Mouse (Mus musculus) hindbrain, embryonic 16.5 days (tissue): Measurements from ENCODE around the gene Perp. TPM values are rescaled to one million over a fixed set of nuclear protein-coding genes. Genes with fewer than 3 reads are reported as not detected.
A peak's percentile ranks its signal among the peaks of the same experiment; 100 is the strongest.

Source experiments
- ATAC-seq: fragments of 200-750 bp; cut with Nextera tagmentation; 2 replicates; pipeline ENCODE4 v1.8.0; 2017; ENCODE audit warnings: moderate TSS enrichment, moderate library complexity
- H3K27ac ChIP-seq: fragments of 300-500 bp; sonication (generic); 2 replicates; pipeline ENCODE4 v1.5.1; 2014; ENCODE audit warnings: low read depth, mild to moderate bottlenecking, control low read depth, low read length, moderate library complexity
- H3K27me3 ChIP-seq: fragments of 300-500 bp; sonication (generic); replicated peaks from 2 replicates; pipeline ENCODE4 v1.6.1; 2014; ENCODE audit warnings: low read length; ENCODE audit not compliant: control insufficient read depth, insufficient read depth
- H3K36me3 ChIP-seq: fragments of 300-500 bp; sonication (generic); 2 replicates; pipeline ENCODE4 v1.6.1; 2014; ENCODE audit warnings: mild to moderate bottlenecking, low read length, moderate library complexity, mixed read lengths; ENCODE audit not compliant: control insufficient read depth, insufficient read depth
- H3K4me1 ChIP-seq: fragments of 300-500 bp; sonication (generic); 2 replicates; pipeline ENCODE4 v1.6.1; 2014; ENCODE audit warnings: low read depth, low read length; ENCODE audit not compliant: control insufficient read depth, insufficient read depth
- H3K4me2 ChIP-seq: fragments of 300-500 bp; sonication (generic); 2 replicates; pipeline ENCODE4 v1.6.1; 2014; ENCODE audit warnings: mild to moderate bottlenecking, low read length, control low read depth, moderate library complexity
- H3K4me3 ChIP-seq: fragments of 300-500 bp; sonication (generic); 2 replicates; pipeline ENCODE4 v1.5.1; 2014; ENCODE audit warnings: mild to moderate bottlenecking, low read length, control low read depth, moderate library complexity
- H3K9ac ChIP-seq: fragments of 300-500 bp; sonication (generic); 2 replicates; pipeline ENCODE4 v1.6.1; 2014; ENCODE audit warnings: low read depth, mild to moderate bottlenecking, control low read depth, low read length, moderate library complexity
- H3K9me3 ChIP-seq: fragments of 300-500 bp; sonication (generic); 2 replicates; pipeline ENCODE4 v1.6.1; 2014; ENCODE audit warnings: mild to moderate bottlenecking, low read length, moderate library complexity; ENCODE audit not compliant: control insufficient read depth
- WGBS: fragments of 180-500 bp; shearing (Covaris S2); extraction: QIAGEN DNeasy Blood & Tissue Kit; methylation state at CpG from one replicate; pipeline ENCODE4 v1.1.7; 2014; 5-methylcytosine and 5-hydroxymethylcytosine counted together
- polyA plus RNA-seq: library from polyadenylated mRNA; unstranded; fragments of >200 nt; fragmentation: Nextera tagmentation; extraction: Ambion mirVana; gene quantifications from 2 replicates; pipeline ENCODE4 v1.2.1, GENCODE M21; 2015

Gene Perp
- 15.3 and 16.3 TPM in 2 replicates for polyA plus RNA-seq

- 4% methylated on average over 38 of the region's 54 CpGs for WGBS
- Histone ChIP-seq H3K4me1 (peaks cover 4% of the 10 kb centered on the region; the same call in 1 of the 2 replicates), H3K4me2 (peak within 1 kb of the TSS; percentile 98), H3K27me3 (peaks cover 14% of the 10 kb centered on the region; the same call in 1 of the 2 replicates), H3K9me3 (no peaks in the 10 kb centered on the region), H3K27ac (no peak within 1 kb of the TSS), H3K9ac (peak within 1 kb of the TSS; percentile 74), H3K4me3 (peak within 1 kb of the TSS; percentile 68), H3K36me3 (no peaks in the 10 kb centered on the region)
- ATAC-seq = peak; percentile 92
Observed at GRCm38 (mm10) chr10:18844441-18845286, at the start of gene Perp. Perp (plus strand) TSS chr10:18845020.

DNA sequence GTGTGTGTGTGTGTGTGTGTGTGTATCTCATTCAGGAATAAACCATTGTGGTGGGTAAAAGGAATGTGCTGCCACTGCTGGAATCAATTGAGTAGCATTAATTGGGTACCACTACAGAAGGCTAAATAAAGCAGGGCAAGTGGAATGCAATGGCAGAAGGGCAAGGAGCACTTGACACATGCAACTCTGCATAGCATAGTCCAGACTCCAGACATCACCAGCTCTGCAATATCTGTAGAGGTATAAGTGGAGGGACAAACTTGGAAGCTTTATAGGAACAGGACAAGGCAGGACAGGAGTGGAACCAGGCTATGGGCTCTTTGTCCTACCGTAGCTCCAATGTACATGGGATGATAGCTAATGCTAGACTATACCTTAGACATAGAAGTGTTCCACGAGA lies 33.1 kb upstream of the Perp start:
- H3K27me3 ChIP-seq = no peaks in the 10 kb centered on the region
- H3K4me3 ChIP-seq = no peak overlapping the region
- 85% methylated on average over 2 of the region's 2 CpGs for WGBS
- H3K9ac ChIP-seq = no peak overlapping the region
- no peak for ATAC-seq
- no peaks in the 10 kb centered on the region for H3K4me1 ChIP-seq
- H3K4me2 ChIP-seq = no peak overlapping the region
- H3K36me3 ChIP-seq = no peaks in the 10 kb centered on the region
- H3K9me3 ChIP-seq = no peaks in the 10 kb centered on the region
- no peak overlapping the region for H3K27ac ChIP-seq

DNA sequence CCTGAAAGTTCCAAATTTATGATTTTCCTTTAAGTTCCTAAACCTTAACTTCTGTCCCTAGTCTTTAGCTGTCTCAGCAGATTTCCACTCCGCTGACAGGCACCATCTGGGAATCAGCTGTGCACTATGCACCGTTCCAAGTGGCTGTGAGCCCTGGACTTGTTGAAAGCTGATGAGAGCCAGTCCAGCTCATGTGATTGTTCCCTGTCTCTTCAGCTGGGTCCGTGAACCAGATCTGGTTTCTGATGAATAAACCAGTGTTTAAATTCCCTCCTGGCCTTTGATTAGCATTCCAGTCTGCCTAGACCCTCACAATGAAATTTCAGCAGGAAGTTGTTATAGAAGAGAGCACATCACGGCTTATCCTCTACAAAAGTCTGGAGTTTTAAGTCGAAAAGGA lies 28.3 kb upstream of the Perp start:
- ATAC-seq = peak; percentile 85
- no peak overlapping the region for H3K4me2 ChIP-seq
- no peaks in the 10 kb centered on the region for H3K4me1 ChIP-seq
- no peak overlapping the region for H3K27ac ChIP-seq
- H3K4me3 ChIP-seq = no peak overlapping the region
- H3K27me3 ChIP-seq = no peaks in the 10 kb centered on the region
- no peaks in the 10 kb centered on the region for H3K36me3 ChIP-seq
- no peaks in the 10 kb centered on the region for H3K9me3 ChIP-seq
- WGBS = 43% methylated on average over 5 of the region's 5 CpGs
- H3K9ac ChIP-seq = no peak overlapping the region

DNA sequence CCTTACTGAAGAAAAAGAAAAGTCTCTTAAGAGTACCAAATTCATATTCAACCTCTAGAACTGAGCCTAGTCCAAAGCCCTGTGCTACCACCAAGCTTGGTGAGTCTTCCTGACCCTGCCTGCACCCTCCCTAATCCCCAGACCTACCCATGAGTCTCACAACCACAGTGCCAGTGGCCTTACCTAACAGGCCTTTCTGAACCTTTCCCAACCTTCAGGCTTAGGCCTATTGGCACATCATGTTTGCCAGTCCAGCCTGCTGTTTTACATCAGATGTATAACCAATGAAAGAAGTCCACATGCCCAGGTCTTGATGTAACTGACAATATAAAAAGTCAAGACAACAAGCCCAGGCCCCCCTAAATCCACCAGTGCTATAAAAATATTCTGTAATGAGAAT lies 19.7 kb upstream of the Perp start:
- H3K27ac ChIP-seq = no peak overlapping the region
- H3K4me1 ChIP-seq = no peaks in the 10 kb centered on the region
- no peak overlapping the region for H3K9ac ChIP-seq
- no peak overlapping the region for H3K4me2 ChIP-seq
- no peaks in the 10 kb centered on the region for H3K27me3 ChIP-seq
- no peak overlapping the region for H3K4me3 ChIP-seq
- no peaks in the 10 kb centered on the region for H3K36me3 ChIP-seq
- no peaks in the 10 kb centered on the region for H3K9me3 ChIP-seq
- no peak for ATAC-seq

- 84% methylated on average over 2 of the region's 2 CpGs for WGBS
- Histone ChIP-seq H3K4me2 (no peak overlapping the region), H3K9me3 (no peaks in the 10 kb centered on the region), H3K4me1 (no peaks in the 10 kb centered on the region), H3K27ac (no peak overlapping the region), H3K27me3 (no peaks in the 10 kb centered on the region), H3K4me3 (no peak overlapping the region), H3K36me3 (no peaks in the 10 kb centered on the region), H3K9ac (no peak overlapping the region)
- no peak for ATAC-seq
Observed at GRCm38 (mm10) chr10:18826107-18826506, 18.7 kb upstream of the Perp start.

DNA sequence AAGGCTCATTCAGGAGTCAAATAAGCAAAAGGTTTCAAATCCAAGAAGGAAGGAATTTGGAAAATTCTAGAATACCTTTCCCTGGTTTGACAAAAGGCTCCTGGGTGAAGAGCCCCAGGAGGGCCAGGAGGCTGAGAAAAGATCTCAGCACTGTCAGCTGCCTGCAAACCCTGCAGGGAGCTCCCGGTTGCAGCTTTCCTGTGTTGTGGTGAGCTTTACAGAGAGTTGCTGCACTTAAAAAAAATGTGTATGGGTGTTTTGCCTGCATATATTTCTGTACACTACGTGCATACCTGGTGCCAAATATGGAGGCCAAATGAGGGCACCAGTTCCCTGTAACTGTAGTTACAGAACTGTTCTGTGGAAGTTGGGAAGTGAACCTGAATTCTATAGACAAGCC lies 16.9 kb upstream of the Perp start:
- Histone ChIP-seq H3K4me3 (no peak overlapping the region), H3K9me3 (no peaks in the 10 kb centered on the region), H3K4me1 (no peaks in the 10 kb centered on the region), H3K9ac (no peak overlapping the region), H3K27me3 (no peaks in the 10 kb centered on the region), H3K4me2 (no peak overlapping the region), H3K36me3 (no peaks in the 10 kb centered on the region), H3K27ac (no peak overlapping the region)
- no peak for ATAC-seq
- 41% methylated on average over 2 of the region's 2 CpGs for whole genome bisulfite sequencing

GRCm38 (mm10) chr10:18830359-18830758 lies 14.5 kb upstream of the Perp start:
- 75% methylated on average over 4 of the region's 4 CpGs for WGBS
- Histone ChIP-seq H3K27me3 (no peaks in the 10 kb centered on the region), H3K9me3 (no peaks in the 10 kb centered on the region), H3K9ac (no peak overlapping the region), H3K4me3 (no peak overlapping the region), H3K36me3 (no peaks in the 10 kb centered on the region), H3K4me1 (no peaks in the 10 kb centered on the region), H3K27ac (no peak overlapping the region), H3K4me2 (no peak overlapping the region)
- ATAC-seq = no peak

DNA sequence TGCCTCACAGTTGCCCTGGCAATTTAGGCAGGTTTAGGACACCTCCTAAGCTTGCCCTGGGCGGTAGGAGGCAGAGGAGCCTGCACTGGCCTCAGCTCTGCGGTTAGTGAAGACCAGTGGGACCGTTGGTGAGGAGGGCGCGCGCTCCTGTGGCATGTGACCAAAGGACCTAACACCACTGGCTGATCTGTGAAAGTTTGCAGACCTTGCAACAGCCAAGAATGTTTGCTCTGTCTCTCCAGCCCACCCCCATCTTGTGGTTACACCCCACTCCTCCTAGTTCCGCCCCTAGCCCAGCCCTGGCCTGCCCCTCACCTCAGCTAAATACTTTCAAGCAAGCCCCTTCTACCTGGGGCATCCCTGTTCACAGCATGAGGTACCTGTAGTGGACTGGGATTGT lies 13.0 kb upstream of the Perp start:
- Histone ChIP-seq H3K27me3 (no peaks in the 10 kb centered on the region), H3K4me2 (no peak overlapping the region), H3K27ac (no peak overlapping the region), H3K36me3 (no peaks in the 10 kb centered on the region), H3K9me3 (no peaks in the 10 kb centered on the region), H3K9ac (no peak overlapping the region), H3K4me3 (no peak overlapping the region), H3K4me1 (no peaks in the 10 kb centered on the region)
- WGBS = 62% methylated on average over 7 of the region's 7 CpGs
- ATAC-seq = no peak

GRCm38 (mm10) chr10:18834389-18834788 lies 10.4 kb upstream of the Perp start:
- Histone ChIP-seq H3K27me3 (no peaks in the 10 kb centered on the region), H3K4me2 (no peak overlapping the region), H3K9me3 (no peaks in the 10 kb centered on the region), H3K27ac (no peak overlapping the region), H3K4me3 (no peak overlapping the region), H3K4me1 (no peaks in the 10 kb centered on the region), H3K9ac (no peak overlapping the region), H3K36me3 (no peaks in the 10 kb centered on the region)
- no peak for ATAC-seq
- WGBS = 65% methylated on average over 2 of the region's 2 CpGs
